Mouse (Mus musculus): ENCODE results near the gene Nfam1. TPM values are rescaled to one million over a fixed set of nuclear protein-coding genes. Genes with fewer than 3 reads are reported as not detected.

Gene Nfam1
- polyA plus RNA-seq, 1 experiment from 2014 or later = 3.4 TPM

DNA sequence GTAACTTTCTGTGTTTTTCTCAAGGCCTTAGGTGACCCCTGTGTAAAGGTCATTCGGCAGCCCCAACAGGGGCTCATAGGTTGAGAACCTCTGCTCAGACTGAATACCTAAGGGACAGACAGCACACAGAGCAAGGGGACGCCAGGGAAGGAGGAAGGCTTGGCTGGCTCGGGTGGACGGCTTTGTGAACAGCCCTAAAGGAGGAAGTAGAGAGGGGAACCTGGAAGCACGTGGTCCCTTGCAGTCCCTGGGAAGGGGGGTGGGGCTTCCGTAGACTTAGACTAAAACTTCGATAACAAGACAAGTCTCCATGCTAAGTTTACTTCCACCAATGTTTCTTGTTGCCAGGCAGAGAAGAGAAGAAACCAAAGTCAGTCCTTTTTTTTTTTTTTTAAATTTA lies 3.0 kb upstream of the Nfam1 start:
- Histone ChIP-seq H3K4me1 (peaks cover 45% of the 10 kb centered on the region), H3K36me3 (no peaks in the 10 kb centered on the region), H3K4me3 (no peak overlapping the region), H3K9me3 (no peaks in the 10 kb centered on the region), H3K27ac (no peak overlapping the region), H3K27me3 (ENCODE audit: insufficient read depth, poor library complexity, severe bottlenecking) (peaks cover 68% of the 10 kb centered on the region)
- DNase-seq (ENCODE audit: low spot score) = no peak
- WGBS = 56% methylated on average over 7 of the region's 7 CpGs

DNA sequence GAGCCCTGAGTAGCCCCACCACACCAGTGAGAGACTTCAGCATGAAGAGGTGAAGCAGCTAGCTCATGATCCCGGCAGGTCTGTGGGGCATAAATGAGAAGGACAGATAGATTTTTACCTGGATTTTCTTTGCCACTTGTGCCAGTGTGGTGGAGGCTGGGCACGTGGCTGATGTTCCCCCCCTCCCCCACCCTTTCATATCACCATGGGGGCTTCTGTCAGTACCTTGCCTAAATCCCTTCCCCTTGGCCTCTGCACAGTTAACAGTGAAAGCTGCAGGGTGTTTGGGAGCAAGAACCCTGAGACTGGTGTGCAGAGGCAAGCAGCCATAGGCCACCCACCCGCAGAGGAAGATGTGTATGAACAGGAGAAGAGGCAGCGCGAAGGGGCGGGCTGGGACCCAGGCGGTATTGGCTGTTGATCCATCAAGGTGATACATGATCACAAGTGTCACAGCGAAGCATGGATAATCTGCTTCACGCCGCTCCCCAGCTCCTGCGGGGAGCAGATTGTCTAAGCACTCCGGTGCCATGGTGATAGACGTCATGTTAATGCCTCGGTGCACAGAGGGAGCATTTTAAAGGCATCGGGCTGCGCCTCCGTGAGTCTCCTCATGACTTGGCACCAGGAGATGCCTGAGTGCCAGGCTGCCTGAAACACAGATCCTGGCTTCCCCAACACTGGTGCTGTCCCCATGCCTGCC lies 1.3 kb upstream of the Nfam1 start:
- DNase-seq (ENCODE audit: low spot score) = no peak
- peaks cover 50% of the 10 kb centered on the region for H3K4me1 ChIP-seq
- no peaks in the 10 kb centered on the region for H3K36me3 ChIP-seq
- H3K27ac ChIP-seq = peak overlapping the region; percentile 26
- H3K4me3 ChIP-seq = peak overlapping the region; percentile 38
- H3K27me3 ChIP-seq (ENCODE audit: insufficient read depth, poor library complexity, severe bottlenecking) = peaks cover 66% of the 10 kb centered on the region
- 9% methylated on average over 17 of the region's 17 CpGs for WGBS
- no peaks in the 10 kb centered on the region for H3K9me3 ChIP-seq

DNA sequence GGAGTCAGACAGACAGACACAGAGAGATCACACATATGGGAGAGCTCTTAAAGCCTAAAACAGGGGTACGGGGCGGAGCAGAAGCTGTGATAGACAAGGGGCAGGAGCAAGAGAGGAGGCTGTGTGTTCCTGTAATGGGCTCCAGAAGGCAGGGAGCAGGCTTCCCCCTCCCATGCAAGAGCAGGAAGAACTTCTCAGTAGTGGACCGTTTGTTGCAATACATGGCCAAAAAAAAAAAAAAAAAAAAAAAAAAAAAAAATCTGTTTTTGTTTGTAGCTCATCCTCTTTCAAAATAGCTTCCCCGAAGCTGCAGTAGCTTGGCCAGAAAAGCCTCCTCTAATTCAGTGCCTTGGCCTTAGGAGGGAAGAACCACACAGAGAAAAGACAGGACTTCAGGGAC lies 2.2 kb downstream of the Nfam1 start:
- no peak for DNase-seq (ENCODE audit: low spot score)
- Histone ChIP-seq H3K36me3 (no peaks in the 10 kb centered on the region), H3K27ac (0 out of 2 replicates have a peak overlapping the region, but pooled peaks have one; percentile 79), H3K27me3 (ENCODE audit: insufficient read depth, poor library complexity, severe bottlenecking) (peaks cover 71% of the 10 kb centered on the region), H3K4me3 (no peak overlapping the region), H3K9me3 (no peaks in the 10 kb centered on the region), H3K4me1 (peaks cover 63% of the 10 kb centered on the region)
- WGBS = 60% methylated on average over 4 of the region's 4 CpGs

GRCm38 (mm10) chr15:83029725-83030718 lies 3.1 kb downstream of the Nfam1 start:
- Histone ChIP-seq H3K27me3 (ENCODE audit: insufficient read depth, poor library complexity, severe bottlenecking) (peaks cover 70% of the 10 kb centered on the region), H3K4me3 (no peak overlapping the region), H3K27ac (peak overlapping the region; percentile 79), H3K36me3 (no peaks in the 10 kb centered on the region), H3K9me3 (no peaks in the 10 kb centered on the region), H3K4me1 (peaks cover 71% of the 10 kb centered on the region)
- DNase-seq (ENCODE audit: low spot score) = no peak
- 37% methylated on average over 11 of the region's 11 CpGs for WGBS

- peaks cover 60% of the 10 kb centered on the region for H3K4me1 ChIP-seq
Measured at GRCm38 (mm10) chr15:83026129-83026528, 7.0 kb downstream of the Nfam1 start.

GRCm38 (mm10) chr15:83025041-83025760 lies 7.9 kb downstream of the Nfam1 start:
- Histone ChIP-seq H3K4me3 (peak overlapping the region; percentile 7; the same call in 1 of the 2 replicates), H3K27ac (peak overlapping the region; percentile 52), H3K4me1 (peaks cover 58% of the 10 kb centered on the region), H3K27me3 (ENCODE audit: insufficient read depth, poor library complexity, severe bottlenecking) (peaks cover 68% of the 10 kb centered on the region), H3K36me3 (no peaks in the 10 kb centered on the region), H3K9me3 (no peaks in the 10 kb centered on the region)
- DNase-seq (ENCODE audit: low spot score) = no peak
- WGBS = 8% methylated on average over 25 of the region's 25 CpGs

More at GRCm38 (mm10) chr15:83026129-83026528, 7.0 kb downstream of the Nfam1 start:
- Histone ChIP-seq H3K9me3 (no peaks in the 10 kb centered on the region), H3K27ac (peak overlapping the region; percentile 17; the same call in 1 of the 2 replicates), H3K36me3 (no peaks in the 10 kb centered on the region), H3K4me3 (0 out of 2 replicates have a peak overlapping the region, but pooled peaks have one; percentile 7), H3K27me3 (ENCODE audit: insufficient read depth, poor library complexity, severe bottlenecking) (peaks cover 69% of the 10 kb centered on the region)
- WGBS = 56% methylated on average over 8 of the region's 8 CpGs
- no peak for DNase-seq (ENCODE audit: low spot score)

DNA sequence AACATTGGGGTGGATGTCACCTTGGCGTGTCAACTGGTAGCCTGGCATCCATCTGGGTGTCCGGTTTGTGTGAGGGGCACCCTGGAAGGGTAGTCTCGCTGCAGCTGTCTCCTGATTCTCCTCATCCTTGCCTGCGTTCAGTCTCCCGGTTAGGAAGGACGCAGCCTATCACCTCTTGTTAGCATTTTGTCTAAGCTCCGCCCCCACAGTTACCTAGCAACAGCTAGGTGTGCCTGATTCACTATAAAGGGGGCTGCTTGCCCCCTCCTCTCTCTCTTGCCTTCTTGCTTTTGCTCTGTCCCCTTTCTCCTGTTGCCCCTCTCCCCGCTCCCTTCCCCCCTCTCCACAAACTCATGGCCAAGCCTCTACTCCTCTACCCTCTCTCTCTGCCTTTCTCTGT lies 10.2 kb downstream of the Nfam1 start:
- Histone ChIP-seq H3K4me1 (peaks cover 47% of the 10 kb centered on the region), H3K27ac (no peak overlapping the region), H3K4me3 (no peak overlapping the region), H3K9me3 (no peaks in the 10 kb centered on the region), H3K27me3 (ENCODE audit: insufficient read depth, poor library complexity, severe bottlenecking) (peaks cover 63% of the 10 kb centered on the region), H3K36me3 (no peaks in the 10 kb centered on the region)
- no peak for DNase-seq (ENCODE audit: low spot score)
- WGBS = 25% methylated on average over 8 of the region's 8 CpGs

GRCm38 (mm10) chr15:83010990-83011664 lies 22.0 kb downstream of the Nfam1 start:
- peaks cover 50% of the 10 kb centered on the region for H3K27me3 ChIP-seq (ENCODE audit: insufficient read depth, poor library complexity, severe bottlenecking)
- H3K9me3 ChIP-seq = no peaks in the 10 kb centered on the region
- H3K36me3 ChIP-seq = no peaks in the 10 kb centered on the region
- peaks cover 30% of the 10 kb centered on the region for H3K4me1 ChIP-seq
- H3K27ac ChIP-seq = peak overlapping the region; percentile 75
- 0 out of 2 replicates have a peak overlapping the region, but pooled peaks have one; percentile 10 for H3K4me3 ChIP-seq
- WGBS = 18% methylated on average over 15 of the region's 15 CpGs
- DNase-seq (ENCODE audit: low spot score) = peak; percentile 85

GRCm38 (mm10) chr15:83010423-83010822 lies 22.7 kb downstream of the Nfam1 start:
- 36% methylated on average over 8 of the region's 8 CpGs for WGBS
- H3K36me3 ChIP-seq = no peaks in the 10 kb centered on the region
- H3K27me3 ChIP-seq (ENCODE audit: insufficient read depth, poor library complexity, severe bottlenecking) = peaks cover 50% of the 10 kb centered on the region
- DNase-seq (ENCODE audit: low spot score) = no peak
- peaks cover 30% of the 10 kb centered on the region for H3K4me1 ChIP-seq
- no peaks in the 10 kb centered on the region for H3K9me3 ChIP-seq
- no peak overlapping the region for H3K4me3 ChIP-seq
- peak overlapping the region; percentile 75 for H3K27ac ChIP-seq

- WGBS = 91% methylated on average over 6 of the region's 6 CpGs
- Histone ChIP-seq H3K36me3 (no peaks in the 10 kb centered on the region), H3K4me3 (no peak overlapping the region), H3K9me3 (no peaks in the 10 kb centered on the region), H3K27me3 (ENCODE audit: insufficient read depth, poor library complexity, severe bottlenecking) (peaks cover 44% of the 10 kb centered on the region), H3K4me1 (peaks cover 30% of the 10 kb centered on the region), H3K27ac (no peak overlapping the region)
- DNase-seq (ENCODE audit: low spot score) = no peak
Measured at GRCm38 (mm10) chr15:83009532-83009931, 23.6 kb downstream of the Nfam1 start.

- H3K27ac ChIP-seq = no peak overlapping the region
- H3K4me1 ChIP-seq = peaks cover 30% of the 10 kb centered on the region
- 73% methylated on average over 13 of the region's 13 CpGs for WGBS
Measured at GRCm38 (mm10) chr15:83008761-83009423, 24.2 kb downstream of the Nfam1 start.

More at GRCm38 (mm10) chr15:83008761-83009423, 24.2 kb downstream of the Nfam1 start:
- no peak for DNase-seq (ENCODE audit: low spot score)
- no peaks in the 10 kb centered on the region for H3K9me3 ChIP-seq
- no peak overlapping the region for H3K4me3 ChIP-seq
- peaks cover 43% of the 10 kb centered on the region for H3K27me3 ChIP-seq (ENCODE audit: insufficient read depth, poor library complexity, severe bottlenecking)
- no peaks in the 10 kb centered on the region for H3K36me3 ChIP-seq
